Mouse (Mus musculus): ENCODE measurements around the gene Pou6f2.

DNA sequence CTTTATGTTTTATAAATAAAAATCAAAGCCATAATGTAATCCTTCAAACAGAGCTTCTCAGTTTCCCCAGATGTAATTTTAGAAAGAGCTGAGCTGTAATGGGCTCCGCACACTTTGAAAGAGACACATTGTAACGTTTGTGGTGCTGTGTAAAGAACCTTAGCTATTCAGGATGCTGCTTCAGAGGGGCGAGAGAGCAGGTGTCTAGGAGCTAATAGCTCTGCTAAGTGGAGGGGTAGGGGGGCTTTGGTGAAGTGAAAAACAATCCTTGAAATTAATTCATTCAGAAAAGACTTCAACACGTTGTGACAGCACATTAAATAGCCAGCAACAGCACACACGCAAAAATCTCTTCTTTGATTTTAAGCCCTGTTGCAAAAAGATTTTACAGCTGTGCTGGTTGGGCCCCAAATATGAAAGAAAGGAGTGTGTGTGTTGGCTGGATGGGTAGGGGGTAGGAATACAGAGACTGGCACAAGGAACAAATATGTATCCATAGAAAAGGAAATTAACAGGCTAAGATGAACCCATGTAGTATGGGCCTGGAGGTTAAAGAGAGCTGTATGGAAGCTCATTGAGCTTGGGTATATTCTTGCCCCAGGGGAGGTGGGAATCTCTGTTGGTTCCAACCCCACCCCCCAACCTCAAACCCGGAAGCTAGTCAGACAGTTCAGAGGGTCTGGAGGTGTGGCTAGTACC is 73.4 kb downstream of the Pou6f2 start:
- TF ChIP-seq USF1 (IDR thresholded peaks at IDR 0.05; ENCODE audit: low read depth) (no peak), POLR2A (IDR thresholded peaks at IDR 0.05; ENCODE audit: insufficient read length, low read depth) (no peak), SRF (IDR thresholded peaks at IDR 0.05; ENCODE audit: control insufficient read depth, insufficient read length, low read depth) (no peak), TCF12 (IDR thresholded peaks at IDR 0.05; ENCODE audit: insufficient read depth, poor library complexity, severe bottlenecking) (no peak), MYOG (IDR thresholded peaks at IDR 0.05; ENCODE audit: control insufficient read depth in 1 of 3, insufficient read depth in 1 of 3, insufficient read length in 2 of 3, low read depth in 2 of 3) (no peak), POLR2AphosphoS2 (IDR thresholded peaks at IDR 0.05; ENCODE audit: insufficient read length, low read depth) (no peak), TCF3 (IDR thresholded peaks at IDR 0.05; ENCODE audit: insufficient read length, low read depth) (no peak), E2F4 (IDR thresholded peaks at IDR 0.05; ENCODE audit: insufficient read depth) (no peak)
